Mouse (Mus musculus) neural tube, embryonic 11.5 days (tissue): ENCODE data around the gene Fbxo45. TPM values are rescaled to one million over a fixed set of nuclear protein-coding genes. Genes with fewer than 3 reads are reported as not detected.
"Not testable (repeated sequence)": the region's sequence is repeated elsewhere in the genome, so short reads cannot be mapped to it uniquely, and the experiment has no call there.

Experiments used
- ATAC-seq: fragments of 200-750 bp; cut with Nextera tagmentation; 2 replicates; pipeline ENCODE4 v1.8.0; 2017; ENCODE audit warnings: moderate number of reproducible peaks, mild to moderate bottlenecking, moderate TSS enrichment, moderate library complexity; ENCODE audit not compliant: insufficient read depth, low FRiP score, low TSS enrichment
- DNase-seq: peaks from one replicate; pipeline ENCODE4 v3.0.0-alpha.2; 2015; ENCODE audit warnings: low spot score
- H3K27ac ChIP-seq: fragments of 300-500 bp; sonication (generic); 2 replicates; pipeline ENCODE4 v1.5.1; 2014; ENCODE audit warnings: low read depth, mild to moderate bottlenecking, low read length
- H3K27me3 ChIP-seq: fragments of 300-500 bp; sonication (generic); 2 replicates; pipeline ENCODE4 v1.6.1; 2014; ENCODE audit warnings: mild to moderate bottlenecking, low read length, mixed read lengths; ENCODE audit not compliant: control insufficient read depth, insufficient read depth
- H3K36me3 ChIP-seq: fragments of 300-500 bp; sonication (generic); 2 replicates; pipeline ENCODE4 v1.6.1; 2014; ENCODE audit warnings: mild to moderate bottlenecking, low read length, moderate library complexity, mixed read lengths; ENCODE audit not compliant: control insufficient read depth, insufficient read depth
- H3K4me1 ChIP-seq: fragments of 300-500 bp; sonication (generic); 2 replicates; pipeline ENCODE4 v1.6.1; 2014; ENCODE audit warnings: low read length, mixed read lengths; ENCODE audit not compliant: control insufficient read depth, insufficient read depth
- H3K4me2 ChIP-seq: fragments of 300-500 bp; sonication (generic); 2 replicates; pipeline ENCODE4 v1.6.1; 2014; ENCODE audit warnings: low read depth, mild to moderate bottlenecking, moderate library complexity
- H3K4me3 ChIP-seq: fragments of 300-500 bp; sonication (generic); 2 replicates; pipeline ENCODE4 v1.5.1; 2014; ENCODE audit warnings: low read depth, low read length
- H3K9ac ChIP-seq: fragments of 300-500 bp; sonication (generic); 2 replicates; pipeline ENCODE4 v1.6.1; 2014; ENCODE audit warnings: mild to moderate bottlenecking, low read length
- H3K9me3 ChIP-seq: fragments of 300-500 bp; sonication (generic); 2 replicates; pipeline ENCODE4 v1.6.1; 2016; ENCODE audit warnings: low read length; ENCODE audit not compliant: control insufficient read depth
- WGBS: fragments of 180-500 bp; shearing (Covaris S2); extraction: QIAGEN DNeasy Blood & Tissue Kit; methylation state at CpG from one replicate; pipeline ENCODE4 v1.1.7; 2014; 5-methylcytosine and 5-hydroxymethylcytosine counted together
- polyA plus RNA-seq: library from polyadenylated mRNA; unstranded; fragments of >200 nt; fragmentation: Nextera tagmentation; extraction: Ambion mirVana; gene quantifications from 2 replicates; pipeline ENCODE4 v1.2.1, GENCODE M21; 2014

Fbxo45 gene
- polyA plus RNA-seq, 1 experiment from 2014 or later = 24.9 TPM

- H3K9me3 ChIP-seq = no peaks in the 10 kb centered on the region
- no peaks in the 10 kb centered on the region for H3K27me3 ChIP-seq
- no peak overlapping the region for H3K4me2 ChIP-seq
- H3K9ac ChIP-seq = no peak overlapping the region
- H3K36me3 ChIP-seq = no peaks in the 10 kb centered on the region
- ATAC-seq = no peak
- H3K4me3 ChIP-seq = no peak overlapping the region
- H3K27ac ChIP-seq = no peak overlapping the region
- DNase-seq = peak; percentile 11
- 51% methylated on average over 9 of the region's 9 CpGs for WGBS
- H3K4me1 ChIP-seq = no peaks in the 10 kb centered on the region
These were observed 26.4 kb upstream of the Fbxo45 start for GRCm38 (mm10) chr16:32273338-32273737.

GRCm38 (mm10) chr16:32271291-32271690 is 24.3 kb upstream of the Fbxo45 start, which contains the start of gene Smco1:
Smco1 (plus strand) TSS chr16:32271468.
- Histone ChIP-seq H3K27me3 (no peaks in the 10 kb centered on the region), H3K36me3 (no peaks in the 10 kb centered on the region), H3K9ac (no peak within 1 kb of the TSS), H3K9me3 (no peaks in the 10 kb centered on the region), H3K27ac (no peak within 1 kb of the TSS), H3K4me3 (no peak within 1 kb of the TSS), H3K4me2 (no peak within 1 kb of the TSS), H3K4me1 (no peaks in the 10 kb centered on the region)
- ATAC-seq (no peak), DNase-seq (no peak)
- WGBS = 82% methylated on average over 11 of the region's 11 CpGs

- H3K36me3 ChIP-seq, H3K4me2 ChIP-seq, H3K27me3 ChIP-seq, H3K27ac ChIP-seq, H3K4me3 ChIP-seq, H3K9me3 ChIP-seq, ATAC-seq, H3K4me1 ChIP-seq, H3K9ac ChIP-seq: not testable (repeated sequence)
- peak; percentile 14 for DNase-seq
- WGBS = 79% methylated on average over 2 of the region's 2 CpGs
These were observed 17.3 kb upstream of the Fbxo45 start for GRCm38 (mm10) chr16:32264225-32264624.

DNA sequence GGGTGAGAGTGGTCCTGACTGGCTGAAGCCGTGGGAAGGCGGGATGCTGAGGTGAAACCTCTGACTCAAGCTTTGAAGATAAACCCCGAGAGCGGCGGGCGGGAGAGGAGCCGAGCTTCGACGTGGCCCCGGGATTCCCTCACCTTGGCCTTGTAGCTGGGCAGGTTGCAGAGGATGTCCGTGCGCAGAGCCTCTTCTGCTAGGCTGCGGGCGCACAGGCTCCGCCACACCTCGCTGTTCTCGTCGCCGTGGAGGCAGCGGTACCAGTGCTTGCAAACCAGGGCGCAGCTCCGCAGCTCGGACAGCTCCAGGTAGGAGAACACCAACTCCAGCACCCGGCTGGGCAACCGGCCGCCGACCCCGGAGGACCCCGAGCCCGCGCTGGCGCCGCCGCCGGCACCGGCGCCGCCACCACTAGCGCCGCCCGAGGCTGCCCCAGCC is 587 bp downstream of the Fbxo45 start:
- no peaks in the 10 kb centered on the region for H3K9me3 ChIP-seq
- peak overlapping the region; percentile 76 for H3K4me2 ChIP-seq
- H3K27ac ChIP-seq = peak overlapping the region; percentile 89
- ATAC-seq (no peak; the same call in 1 of the 2 replicates), DNase-seq (peak; percentile 59)
- no peaks in the 10 kb centered on the region for H3K27me3 ChIP-seq
- peaks cover 9% of the 10 kb centered on the region for H3K4me1 ChIP-seq
- H3K36me3 ChIP-seq = no peaks in the 10 kb centered on the region
- peak overlapping the region; percentile 97 for H3K4me3 ChIP-seq
- under 1% methylated on average over 33 of the region's 41 CpGs for WGBS
- peak overlapping the region; percentile 88 for H3K9ac ChIP-seq

DNA sequence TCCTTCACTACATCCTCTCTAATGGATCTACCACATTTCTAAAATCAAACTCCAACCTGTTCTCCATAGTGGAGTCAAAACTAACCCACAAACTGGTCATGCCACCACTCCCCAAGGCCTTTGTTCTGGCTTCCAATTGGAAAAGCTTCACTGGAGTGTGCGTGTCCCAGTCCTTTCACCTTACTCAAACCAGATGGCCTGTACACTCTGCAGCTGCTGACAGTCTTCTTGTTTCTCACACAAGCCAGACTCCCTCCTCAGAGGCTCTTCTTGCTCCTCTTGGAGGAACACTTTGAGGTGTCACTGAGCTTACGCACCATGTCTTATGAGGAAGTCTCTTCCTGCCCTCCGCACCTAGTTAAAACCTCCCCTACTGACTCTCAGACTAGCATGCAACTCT is 3.1 kb downstream of the Fbxo45 start:
- H3K36me3 ChIP-seq = no peaks in the 10 kb centered on the region
- ATAC-seq = no peak
- H3K9ac ChIP-seq = no peak overlapping the region
- H3K27me3 ChIP-seq = no peaks in the 10 kb centered on the region
- H3K27ac ChIP-seq = no peak overlapping the region
- DNase-seq = no peak
- H3K4me2 ChIP-seq = no peak overlapping the region
- 96% methylated on average over 3 of the region's 3 CpGs for WGBS
- H3K4me1 ChIP-seq = peaks cover 9% of the 10 kb centered on the region
- no peak overlapping the region for H3K4me3 ChIP-seq
- H3K9me3 ChIP-seq = no peaks in the 10 kb centered on the region

DNA sequence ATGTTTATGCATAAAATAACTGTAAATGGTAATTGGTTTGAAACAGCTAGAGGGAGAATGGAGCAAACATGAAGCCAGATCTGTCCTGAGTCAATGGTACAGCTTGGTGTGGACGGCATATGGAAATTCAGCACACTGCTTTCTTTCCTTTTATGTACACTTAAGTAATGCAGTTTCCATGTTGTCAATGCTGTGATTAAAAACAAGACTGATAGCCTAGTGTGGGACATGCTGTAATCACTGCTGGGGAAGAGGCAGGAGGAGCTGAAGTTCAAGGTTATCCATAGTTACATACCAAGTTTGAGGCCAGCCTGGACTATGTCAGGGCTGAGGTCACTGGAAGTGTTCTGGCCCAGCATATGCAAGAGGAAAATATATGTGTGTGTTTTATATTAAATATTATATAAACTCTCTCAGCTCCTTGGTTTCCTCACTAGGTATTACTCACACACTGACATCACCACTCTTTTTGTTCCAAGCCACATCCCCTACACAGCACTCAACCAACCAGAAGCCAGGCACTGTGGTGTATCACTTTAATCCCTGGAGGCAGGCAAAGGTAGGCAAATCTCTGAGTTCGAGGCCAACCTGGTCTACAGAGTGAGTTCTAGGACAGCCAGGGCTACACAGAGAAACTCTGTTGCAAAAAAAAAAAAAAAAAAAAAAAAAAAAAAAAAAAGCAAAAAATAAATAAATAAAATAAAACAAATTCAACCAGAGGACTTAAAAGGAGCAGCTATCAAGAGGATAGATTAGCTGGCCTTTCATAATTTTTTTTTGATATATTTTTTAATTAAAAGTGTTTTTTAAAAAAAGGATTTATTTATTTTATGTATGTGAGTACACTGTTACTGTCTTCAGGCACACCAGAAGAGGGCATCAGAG is 7.3 kb downstream of the Fbxo45 start:
- ATAC-seq (no peak), DNase-seq (no peak)
- H3K4me2 ChIP-seq = no peak overlapping the region
- no peaks in the 10 kb centered on the region for H3K27me3 ChIP-seq
- H3K4me1 ChIP-seq = no peaks in the 10 kb centered on the region
- H3K4me3 ChIP-seq = no peak overlapping the region
- no peak overlapping the region for H3K27ac ChIP-seq
- H3K9ac ChIP-seq = no peak overlapping the region
- 0 out of 2 replicates have a peak, but pooled peaks cover 6% of the 10 kb centered on the region for H3K36me3 ChIP-seq
- WGBS = 93% methylated on average over 2 of the region's 2 CpGs
- H3K9me3 ChIP-seq = no peaks in the 10 kb centered on the region

DNA sequence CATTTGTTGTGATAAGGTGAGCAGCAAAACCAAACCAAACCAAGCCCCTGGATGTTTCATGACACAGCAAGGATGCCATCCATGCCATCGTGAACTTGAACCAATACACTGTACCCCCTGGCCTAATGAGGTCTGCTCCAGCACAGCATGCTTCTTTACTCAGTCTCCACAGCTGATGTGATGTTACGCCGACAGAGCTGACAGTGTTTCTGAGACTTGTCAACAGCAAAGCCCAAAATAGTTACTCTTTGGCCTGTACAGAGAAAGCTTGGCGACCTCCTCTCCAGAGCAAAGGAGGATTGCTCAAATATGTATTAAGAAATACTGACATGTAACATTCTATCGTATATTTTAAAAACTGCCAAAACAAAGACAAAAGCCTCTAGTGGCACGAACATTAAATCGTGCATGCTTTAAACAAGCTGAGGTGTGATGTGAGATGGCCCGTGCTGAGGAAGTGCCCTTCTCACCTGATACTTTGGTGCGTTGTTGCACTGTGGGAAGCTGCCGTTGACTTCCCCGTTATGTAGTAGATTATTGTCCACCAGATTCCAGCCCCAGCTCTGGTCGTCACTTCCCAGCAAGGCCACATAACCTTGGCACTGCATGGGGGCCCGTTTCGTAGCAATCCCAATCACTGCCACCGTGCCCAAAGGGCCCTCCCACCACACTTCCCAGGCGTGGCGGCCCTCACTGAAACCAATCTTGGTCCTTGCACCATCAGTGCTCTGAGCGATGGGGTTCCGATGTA is 8.9 kb downstream of the Fbxo45 start:
- Histone ChIP-seq H3K27me3 (no peaks in the 10 kb centered on the region), H3K4me1 (no peaks in the 10 kb centered on the region), H3K4me2 (no peak overlapping the region), H3K4me3 (no peak overlapping the region), H3K36me3 (peaks cover 6% of the 10 kb centered on the region; the same call in 1 of the 2 replicates), H3K9ac (no peak overlapping the region), H3K27ac (no peak overlapping the region), H3K9me3 (no peaks in the 10 kb centered on the region)
- WGBS = 92% methylated on average over 19 of the region's 19 CpGs
- no peak for ATAC-seq
- DNase-seq = no peak

- not testable (repeated sequence) for H3K9me3 ChIP-seq, ATAC-seq, H3K4me1 ChIP-seq, H3K27me3 ChIP-seq, H3K4me3 ChIP-seq, H3K9ac ChIP-seq, H3K36me3 ChIP-seq, DNase-seq, H3K4me2 ChIP-seq, H3K27ac ChIP-seq
- 91% methylated on average over 3 of the region's 3 CpGs for WGBS
These were observed 14.9 kb downstream of the Fbxo45 start for GRCm38 (mm10) chr16:32232050-32232449.
